Mouse (Mus musculus): ENCODE data around the gene Ccdc96. TPM values are rescaled to one million over a fixed set of nuclear protein-coding genes. Genes with fewer than 3 reads are reported as not detected.

Gene Ccdc96
- polyA plus RNA-seq (2015; fragmentation: Nextera tagmentation; extraction: Ambion mirVana): 0.68 and 0.74 TPM in 2 replicates

DNA sequence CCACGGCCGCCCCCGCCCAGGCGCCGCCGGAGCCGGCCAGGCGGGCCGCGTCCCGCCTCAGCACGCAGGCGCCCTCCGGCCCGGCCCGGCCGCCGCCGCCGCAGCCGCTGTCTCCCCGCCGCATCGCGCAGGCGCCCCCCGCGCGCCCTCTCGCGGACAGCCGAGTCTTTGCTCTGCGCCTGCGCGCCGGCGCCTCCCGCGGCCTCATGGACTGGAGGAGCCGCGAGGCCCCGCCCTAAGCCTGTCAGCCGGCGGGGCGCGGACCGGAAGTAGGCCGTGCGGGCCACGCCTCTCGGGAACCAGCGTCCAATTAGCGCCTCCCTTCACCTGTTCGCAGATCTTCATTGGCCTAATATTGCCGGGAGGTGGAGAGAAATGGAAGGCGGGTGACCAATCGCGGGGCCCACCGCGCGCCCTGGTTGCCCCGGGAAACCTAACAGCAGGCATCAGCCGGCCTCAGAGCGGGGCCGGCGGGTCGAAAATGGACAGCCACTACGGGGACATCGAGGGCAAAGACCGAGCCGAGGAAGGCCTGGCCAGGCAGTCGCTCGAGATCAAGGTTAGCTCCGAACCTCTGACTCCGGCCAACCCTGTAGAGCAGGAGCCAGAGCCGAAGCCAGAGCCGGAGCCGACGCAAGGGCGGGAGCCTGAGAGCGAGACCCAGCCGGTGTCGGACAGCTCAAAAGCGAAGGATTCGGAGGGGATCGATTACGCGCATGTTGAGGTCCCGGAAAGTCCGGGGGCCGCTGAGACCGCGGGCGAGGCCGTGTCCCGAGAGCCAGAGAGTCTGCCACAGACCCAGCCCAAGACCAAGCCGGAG, at the start of gene Ccdc96, which contains the start of gene Tada2b:
Gene Ccdc96, plus strand, starts transcription at position 418 of the 820 bp plus-strand sequence.
Gene Tada2b, minus strand, starts transcription at position 115 of the 820 bp plus-strand sequence.
- peak within 1 kb of the TSS; percentile 92 for H3K4me2 ChIP-seq (ENCODE audit: low read length)
- H3K27me3 ChIP-seq (ENCODE audit: insufficient read depth, low read length): peaks cover 4% of the 10 kb centered on the region; the same call in 1 of the 2 replicates
- peak within 1 kb of the TSS; percentile 91 for H3K9ac ChIP-seq (ENCODE audit: low read depth, low read length)
- no peaks in the 10 kb centered on the region for H3K36me3 ChIP-seq (ENCODE audit: insufficient read depth, low read length)
- H3K9me3 ChIP-seq (replicated peaks; ENCODE audit: low read length): no peaks in the 10 kb centered on the region
- ATAC-seq (replicated peaks; ENCODE audit: low FRiP score, low read depth) (peak; percentile 97), DNase-seq (ENCODE audit: low spot score) (peak; percentile 100)
- H3K27ac ChIP-seq: peak within 1 kb of the TSS; percentile 77
- peak; percentile 60 for TF ChIP-seq CTCF (IDR thresholded peaks at IDR 0.05; ENCODE audit: low read depth)
- H3K4me3 ChIP-seq (replicated peaks; ENCODE audit: low read depth, low read length): peak within 1 kb of the TSS; percentile 92
- whole genome bisulfite sequencing: 1% methylated on average over 94 of the region's 97 CpGs
- H3K4me1 ChIP-seq (replicated peaks; ENCODE audit: insufficient read depth, low read length): peaks cover 20% of the 10 kb centered on the region

GRCm38 (mm10) chr5:36436858-36437257, 47.5 kb upstream of the Ccdc96 start:
- Histone ChIP-seq H3K4me3 (replicated peaks; ENCODE audit: low read depth, low read length) (no peak overlapping the region), H3K27me3 (ENCODE audit: insufficient read depth, low read length) (no peaks in the 10 kb centered on the region), H3K9ac (ENCODE audit: low read depth, low read length) (no peak overlapping the region), H3K4me2 (ENCODE audit: low read length) (no peak overlapping the region), H3K27ac (no peak overlapping the region), H3K9me3 (replicated peaks; ENCODE audit: low read length) (no peaks in the 10 kb centered on the region), H3K36me3 (ENCODE audit: insufficient read depth, low read length) (no peaks in the 10 kb centered on the region), H3K4me1 (replicated peaks; ENCODE audit: insufficient read depth, low read length) (no peaks in the 10 kb centered on the region)
- no peak for TF ChIP-seq CTCF (IDR thresholded peaks at IDR 0.05; ENCODE audit: low read depth)
- DNase-seq (ENCODE audit: low spot score) (peak; percentile 13), ATAC-seq (replicated peaks; ENCODE audit: low FRiP score, low read depth) (no peak)
- 76% methylated on average over 4 of the region's 4 CpGs for whole genome bisulfite sequencing

DNA sequence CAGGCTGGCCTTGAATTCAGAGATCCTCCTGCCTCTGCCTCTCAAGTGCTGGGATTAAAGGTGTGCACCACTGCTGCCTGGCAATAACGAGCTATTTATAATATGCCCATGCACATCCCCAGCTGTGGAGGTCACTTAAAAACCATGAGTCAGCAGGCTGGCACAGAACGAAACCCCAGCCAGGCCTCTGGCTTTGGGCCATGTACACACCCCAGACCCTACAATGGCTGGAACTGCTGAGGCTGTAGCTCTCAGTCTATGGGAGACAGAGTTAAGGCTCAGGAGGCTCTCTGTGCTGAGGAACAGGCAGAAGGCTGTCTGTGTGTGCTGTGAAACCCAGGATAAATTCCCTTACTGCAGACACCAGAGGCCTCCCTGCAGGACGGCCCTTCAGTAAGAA, 43.6 kb upstream of the Ccdc96 start:
- TF ChIP-seq CTCF (IDR thresholded peaks at IDR 0.05; ENCODE audit: low read depth): no peak
- Histone ChIP-seq H3K9ac (ENCODE audit: low read depth, low read length) (no peak overlapping the region), H3K4me1 (replicated peaks; ENCODE audit: insufficient read depth, low read length) (no peaks in the 10 kb centered on the region), H3K4me2 (ENCODE audit: low read length) (no peak overlapping the region), H3K9me3 (replicated peaks; ENCODE audit: low read length) (no peaks in the 10 kb centered on the region), H3K4me3 (replicated peaks; ENCODE audit: low read depth, low read length) (no peak overlapping the region), H3K27me3 (ENCODE audit: insufficient read depth, low read length) (no peaks in the 10 kb centered on the region), H3K36me3 (ENCODE audit: insufficient read depth, low read length) (no peaks in the 10 kb centered on the region), H3K27ac (no peak overlapping the region)
- 69% methylated on average over 3 of the region's 3 CpGs for WGBS
- ATAC-seq (replicated peaks; ENCODE audit: low FRiP score, low read depth) (no peak), DNase-seq (ENCODE audit: low spot score) (no peak)

GRCm38 (mm10) chr5:36444611-36445010, 39.8 kb upstream of the Ccdc96 start:
- Histone ChIP-seq H3K4me3 (replicated peaks; ENCODE audit: low read depth, low read length) (no peak overlapping the region), H3K4me1 (replicated peaks; ENCODE audit: insufficient read depth, low read length) (no peaks in the 10 kb centered on the region), H3K27me3 (ENCODE audit: insufficient read depth, low read length) (no peaks in the 10 kb centered on the region), H3K9me3 (replicated peaks; ENCODE audit: low read length) (no peaks in the 10 kb centered on the region), H3K4me2 (ENCODE audit: low read length) (no peak overlapping the region), H3K27ac (no peak overlapping the region), H3K36me3 (ENCODE audit: insufficient read depth, low read length) (no peaks in the 10 kb centered on the region), H3K9ac (ENCODE audit: low read depth, low read length) (no peak overlapping the region)
- no peak for TF ChIP-seq CTCF (IDR thresholded peaks at IDR 0.05; ENCODE audit: low read depth)
- ATAC-seq (replicated peaks; ENCODE audit: low FRiP score, low read depth) (no peak), DNase-seq (ENCODE audit: low spot score) (no peak)
- 59% methylated on average over 4 of the region's 4 CpGs for WGBS

GRCm38 (mm10) chr5:36445028-36445427, 39.4 kb upstream of the Ccdc96 start:
- WGBS: 37% methylated on average over 8 of the region's 8 CpGs
- TF ChIP-seq CTCF (IDR thresholded peaks at IDR 0.05; ENCODE audit: low read depth): no peak
- H3K36me3 ChIP-seq (ENCODE audit: insufficient read depth, low read length): no peaks in the 10 kb centered on the region
- H3K4me2 ChIP-seq (ENCODE audit: low read length): no peak overlapping the region
- no peaks in the 10 kb centered on the region for H3K27me3 ChIP-seq (ENCODE audit: insufficient read depth, low read length)
- H3K9me3 ChIP-seq (replicated peaks; ENCODE audit: low read length): no peaks in the 10 kb centered on the region
- DNase-seq (ENCODE audit: low spot score) (no peak), ATAC-seq (replicated peaks; ENCODE audit: low FRiP score, low read depth) (no peak)
- H3K9ac ChIP-seq (ENCODE audit: low read depth, low read length): no peak overlapping the region
- no peaks in the 10 kb centered on the region for H3K4me1 ChIP-seq (replicated peaks; ENCODE audit: insufficient read depth, low read length)
- H3K4me3 ChIP-seq (replicated peaks; ENCODE audit: low read depth, low read length): no peak overlapping the region
- no peak overlapping the region for H3K27ac ChIP-seq

- no peak for DNase-seq (ENCODE audit: low spot score)
- no peak overlapping the region for H3K4me2 ChIP-seq (ENCODE audit: low read length)
- no peaks in the 10 kb centered on the region for H3K27me3 ChIP-seq (ENCODE audit: insufficient read depth, low read length)
- H3K27ac ChIP-seq: no peak overlapping the region
- no peak overlapping the region for H3K9ac ChIP-seq (ENCODE audit: low read depth, low read length)
- no peaks in the 10 kb centered on the region for H3K9me3 ChIP-seq (replicated peaks; ENCODE audit: low read length)
- WGBS: 55% methylated on average over 9 of the region's 9 CpGs
- no peak overlapping the region for H3K4me3 ChIP-seq (replicated peaks; ENCODE audit: low read depth, low read length)
- ATAC-seq (replicated peaks; ENCODE audit: low FRiP score, low read depth): no peak
- no peaks in the 10 kb centered on the region for H3K4me1 ChIP-seq (replicated peaks; ENCODE audit: insufficient read depth, low read length)
- TF ChIP-seq CTCF (IDR thresholded peaks at IDR 0.05; ENCODE audit: low read depth): no peak
- no peaks in the 10 kb centered on the region for H3K36me3 ChIP-seq (ENCODE audit: insufficient read depth, low read length)
Measured at GRCm38 (mm10) chr5:36446166-36446890, 38.1 kb upstream of the Ccdc96 start.

Measured in kidney, postnatal 0 days (tissue).